Mouse (Mus musculus) right cerebral cortex, postnatal 10 days (tissue): ENCODE data around the gene Ramp1.
A peak's percentile ranks its signal among the peaks of the same experiment; 100 is the strongest.

Source experiments
- DNase-seq, 2 experiments: peaks; one replicate each; pipeline ENCODE4 v3.0.0; 2021; ENCODE audit warnings: low spot score in 2 of 2

The Ramp1 gene

DNA sequence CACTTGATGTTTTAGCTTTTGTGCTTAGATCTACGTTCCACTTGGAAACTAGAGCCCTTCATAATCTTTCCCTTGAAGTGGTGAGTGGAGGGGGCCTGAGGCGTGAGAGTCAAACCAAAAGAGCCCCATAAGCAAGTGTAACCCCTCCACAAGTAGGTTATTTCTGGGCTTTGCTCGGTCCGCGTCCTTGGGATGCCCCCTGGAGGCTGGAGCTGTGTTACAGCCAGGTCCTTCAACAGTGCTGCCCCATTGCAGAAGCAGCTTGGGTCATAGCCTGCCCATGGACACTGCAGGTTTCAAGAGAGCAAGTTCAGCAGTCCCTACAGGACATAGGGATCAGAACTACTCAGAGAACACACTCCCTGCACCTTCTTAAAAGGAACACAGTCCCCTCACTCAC lies 59.5 kb downstream of the Ramp1 start:
- peak; percentile 50 to 71 for DNase-seq

DNA sequence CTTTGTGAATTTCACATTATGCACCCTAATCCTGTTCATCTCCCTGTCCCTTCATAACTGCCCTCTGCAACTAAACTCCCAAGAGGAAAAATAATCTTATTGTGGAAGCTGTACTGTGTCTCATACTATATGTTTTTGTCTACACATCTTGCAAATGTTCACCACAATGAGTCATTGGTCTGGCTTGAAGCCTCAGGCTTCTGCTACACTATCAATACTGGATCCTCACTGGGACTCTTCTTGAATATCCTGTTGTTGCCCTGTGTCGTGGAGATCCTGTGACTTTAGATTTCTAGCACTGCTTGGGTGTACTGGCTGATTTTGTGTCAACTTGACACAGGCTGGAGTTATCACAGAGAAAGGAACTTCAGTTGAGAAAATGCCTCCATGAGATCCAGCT lies 60.2 kb downstream of the Ramp1 start:
- no peak for DNase-seq

DNA sequence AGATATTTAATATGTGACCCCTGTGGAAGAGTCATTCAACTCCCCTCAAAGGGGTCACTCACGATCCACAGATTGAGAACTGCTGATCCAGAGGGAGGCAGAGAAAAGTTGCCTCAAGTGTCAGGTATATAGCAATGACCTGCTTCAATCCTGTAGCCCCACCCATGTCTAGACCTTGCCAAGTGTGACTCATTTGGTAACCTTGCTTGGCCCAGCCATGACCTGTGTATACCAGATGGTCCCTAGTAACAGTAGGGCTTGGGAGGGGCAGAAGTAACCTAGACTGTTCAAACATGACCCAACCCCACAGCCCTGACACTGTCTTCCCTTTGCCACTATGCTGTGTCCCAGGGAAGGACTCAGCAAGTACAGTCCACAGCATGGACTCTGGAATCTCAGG lies 61.1 kb downstream of the Ramp1 start:
- no peak for DNase-seq

GRCm38 (mm10) chr1:91241249-91241648 lies 61.6 kb downstream of the Ramp1 start:
- no peak for DNase-seq

- no peak for DNase-seq
Observed at GRCm38 (mm10) chr1:91248242-91248641, 68.6 kb downstream of the Ramp1 start.

DNA sequence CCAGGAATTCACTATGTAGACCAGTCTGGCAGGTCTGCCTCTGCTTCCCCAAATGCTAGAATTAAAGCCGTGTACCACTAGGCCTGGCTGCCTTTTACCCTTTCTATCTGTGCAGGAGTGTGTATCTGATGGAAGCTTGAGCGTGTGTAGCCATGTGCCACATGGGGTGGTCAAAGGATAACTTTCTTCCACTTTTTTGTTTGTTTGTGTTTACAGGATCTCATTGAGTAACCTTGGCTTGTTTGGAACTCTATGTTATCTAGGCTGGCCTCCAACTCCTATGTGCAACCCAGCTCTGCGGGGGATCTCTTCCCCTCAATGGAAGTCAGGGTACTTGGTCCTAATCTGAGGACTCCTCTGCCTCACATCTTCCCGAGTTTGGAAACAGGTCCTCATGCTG lies 69.3 kb downstream of the Ramp1 start:
- DNase-seq, result no peak

- DNase-seq, result peak; percentile 98 to 99
Observed at GRCm38 (mm10) chr1:91249564-91250414, 70.2 kb downstream of the Ramp1 start, which contains the start of gene Ube2f. TSS of gene Ube2f (plus strand) at chr1:91250304.

GRCm38 (mm10) chr1:91250415-91251147 lies 71.0 kb downstream of the Ramp1 start:
- no peak for DNase-seq

DNA sequence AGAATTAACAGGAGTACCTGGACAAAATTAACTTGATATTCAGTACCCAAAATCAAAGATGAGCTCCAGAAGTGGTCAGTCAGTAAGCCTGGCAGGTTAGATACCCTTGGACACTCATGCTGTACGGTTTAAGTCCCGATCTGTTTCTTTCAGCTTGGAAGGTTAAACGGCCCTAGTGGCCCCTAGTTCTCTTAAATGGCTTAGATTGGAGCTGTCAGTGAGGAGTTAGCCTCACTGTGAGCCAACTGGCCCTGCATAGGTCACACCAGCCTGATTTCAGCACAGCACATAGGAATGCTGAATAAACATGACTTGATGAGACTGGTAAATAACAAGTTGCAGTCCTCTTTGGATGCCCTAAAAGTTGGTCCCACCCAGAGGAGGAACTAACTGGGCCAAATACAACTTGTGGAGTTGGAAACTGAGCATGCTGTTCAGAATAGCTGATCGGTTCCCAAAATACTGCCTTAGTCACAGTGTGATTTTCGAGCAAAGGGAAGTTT lies 71.6 kb downstream of the Ramp1 start:
- DNase-seq, result no peak

DNA sequence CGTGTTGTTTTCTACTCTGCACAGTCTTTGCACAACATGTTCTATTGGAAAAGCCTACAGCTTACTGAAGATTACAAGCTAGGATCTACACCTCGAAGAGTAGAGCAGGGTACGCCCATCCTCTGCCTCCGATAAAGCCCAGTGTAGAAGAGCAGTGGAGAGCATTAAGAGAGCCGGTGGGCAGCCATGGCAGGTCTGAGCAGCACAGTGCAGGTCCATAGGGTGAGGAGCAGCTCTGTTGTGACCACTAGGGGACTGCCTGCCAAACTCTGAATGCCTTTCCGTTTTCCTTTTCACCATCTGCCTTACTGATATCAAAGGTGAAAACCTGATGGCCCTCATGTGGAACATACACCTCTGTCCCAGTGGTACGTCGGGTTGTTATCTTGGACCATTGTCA lies 72.3 kb downstream of the Ramp1 start:
- DNase-seq, result no peak

DNA sequence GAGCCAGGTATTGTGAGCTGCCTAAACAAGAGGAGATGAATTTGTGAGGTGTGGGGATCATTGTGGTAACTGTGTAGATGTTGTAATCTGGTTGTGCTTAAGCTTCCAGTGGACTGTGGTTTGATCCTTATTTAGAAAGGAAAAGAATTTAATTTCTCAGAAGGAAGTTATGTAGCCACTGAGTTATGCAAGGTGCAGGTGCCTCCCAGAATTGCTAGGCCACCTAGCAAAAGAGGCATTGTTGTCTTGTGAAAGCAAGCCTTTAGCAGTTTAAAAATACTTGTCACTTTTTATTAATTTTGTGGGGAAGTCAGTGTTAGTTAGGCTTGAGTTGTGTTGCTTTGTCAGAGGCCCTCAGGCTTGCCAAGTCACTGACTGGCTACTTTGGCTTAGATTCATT lies 78.3 kb downstream of the Ramp1 start:
- DNase-seq, result no peak

- no peak for DNase-seq
Observed at GRCm38 (mm10) chr1:91259794-91260193, 80.2 kb downstream of the Ramp1 start.

- DNase-seq, result no peak
Observed at GRCm38 (mm10) chr1:91262508-91262907, 82.9 kb downstream of the Ramp1 start.

GRCm38 (mm10) chr1:91272260-91272659 lies 92.6 kb downstream of the Ramp1 start:
- DNase-seq, result no peak
